Comparison of ENCODE assay signal across 17 mouse cellular contexts in the genomic region with DNA sequence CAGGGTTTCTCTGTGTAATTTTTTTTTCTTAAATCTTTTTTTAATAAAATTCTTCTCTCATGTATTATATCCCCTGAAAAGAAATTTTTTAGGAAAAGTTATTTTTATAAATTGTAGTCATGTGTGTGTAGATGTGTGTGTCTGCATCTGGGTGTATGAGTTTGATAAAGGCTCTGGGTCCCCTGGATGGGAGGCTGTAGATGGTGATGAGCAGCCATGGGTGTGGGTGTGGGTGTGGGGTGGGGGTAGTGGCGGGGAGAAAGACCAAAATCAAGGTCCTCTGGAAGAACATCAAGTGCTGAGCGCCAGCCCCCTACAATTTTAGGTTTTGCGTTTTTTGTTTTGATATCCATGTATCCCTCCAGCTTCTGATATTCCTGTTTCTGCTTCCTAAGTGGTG. TPM values are rescaled to one million over a fixed set of nuclear protein-coding genes. Genes with fewer than 3 reads are reported as not detected.
"Had no signal": no experiment of that assay in that cellular context is flagged by ENCODE, and none has a peak within 500 bp of the region (broad histone marks: within the 10 kb centered on the region; RNA-seq: fewer than 3 reads in every experiment).

No protein-coding gene starts in this region.

- H3K27me3 ChIP-seq: lung, embryonic 15.5 days; megakaryocyte, embryonic 14.5 days; midbrain, embryonic 13.5 days; midbrain, embryonic 15.5 days; neural tube, embryonic 12.5 days; stomach, embryonic 15.5 days had no signal

- H3K4me3 ChIP-seq: lung, embryonic 15.5 days; megakaryocyte, embryonic 14.5 days; midbrain, embryonic 13.5 days; midbrain, embryonic 15.5 days; neural tube, embryonic 12.5 days; stomach, embryonic 15.5 days had no signal

- DNase-seq: lung, adult 2 months; lung, postnatal 14 days; right cerebral cortex, postnatal 14 days; thymus, adult 2 months; thymus, postnatal 25 days; thymus, postnatal 4 days had no signal

- ATAC-seq: lung, postnatal 0 days; midbrain, embryonic 13.5 days; midbrain, embryonic 15.5 days had no signal

- H3K27ac ChIP-seq: lung, embryonic 15.5 days; midbrain, embryonic 13.5 days; midbrain, embryonic 15.5 days; neural tube, embryonic 12.5 days; stomach, embryonic 15.5 days; stomach, postnatal 0 days had no signal

- H3K4me1 ChIP-seq: lung, embryonic 15.5 days; midbrain, embryonic 13.5 days; midbrain, embryonic 15.5 days; neural tube, embryonic 12.5 days; stomach, embryonic 15.5 days had no signal

- H3K9ac ChIP-seq: lung, embryonic 15.5 days; midbrain, embryonic 13.5 days; midbrain, embryonic 15.5 days; neural tube, embryonic 12.5 days; stomach, embryonic 15.5 days had no signal

- H3K9me3 ChIP-seq: lung, embryonic 15.5 days; megakaryocyte, embryonic 14.5 days; midbrain, embryonic 13.5 days; midbrain, embryonic 15.5 days; neural tube, embryonic 12.5 days; stomach, embryonic 15.5 days had no signal

- H3K4me2 ChIP-seq: lung, embryonic 15.5 days; midbrain, embryonic 11.5 days; midbrain, embryonic 13.5 days; midbrain, embryonic 15.5 days; neural tube, embryonic 12.5 days; stomach, embryonic 15.5 days had no signal

RNA-seq across cellular contexts. Expression of gene Sema3f, which starts 37.8 kb away (rescaled TPM):
- total RNA-seq: monocyte, adult 5-6 weeks had no signal
- polyA plus RNA-seq: macrophage had no signal
